Mouse (Mus musculus) G1E (cell line): Measurements from ENCODE around the gene Grin2b.

Source experiments
- CTCF ChIP-seq: IDR thresholded peaks from 2 replicates; pipeline ENCODE4 v1.5.1; 2012; ENCODE audit warnings: low read depth, low read length, inconsistent platforms, mixed read lengths
- GATA1 ChIP-seq: IDR thresholded peaks from 2 replicates; pipeline ENCODE4 v1.6.1; 2012; ENCODE audit warnings: borderline replicate concordance, low read length, inconsistent platforms, mixed read lengths
- POLR2AphosphoS5 ChIP-seq: IDR thresholded peaks from 2 replicates; pipeline ENCODE4 v1.6.1; 2012; ENCODE audit warnings: low read depth, low read length, inconsistent platforms; ENCODE audit not compliant: insufficient replicate concordance
- TAL1 ChIP-seq: conservative IDR thresholded peaks from 2 replicates; pipeline ENCODE4 v1.6.1; 2012; ENCODE audit warnings: low read depth, low read length, inconsistent platforms, mixed read lengths

GRCm38 (mm10) chr6:136170381-136170780 lies 2.9 kb downstream of the Grin2b start:
- no peak for TF ChIP-seq CTCF
- no peak for TF ChIP-seq TAL1
- TF ChIP-seq GATA1 = no peak
- TF ChIP-seq POLR2AphosphoS5 = no peak
